Mouse (Mus musculus) C3H10T1/2 (cell line): ENCODE measurements around the gene Hlx. TPM values are rescaled to one million over a fixed set of nuclear protein-coding genes. Genes with fewer than 3 reads are reported as not detected.

ENCODE experiments used
- polyA plus RNA-seq, 2 experiments: library from polyadenylated mRNA; unstranded; fragments of >200 nt; fragmentation: generic; extraction: Trizol; gene quantifications; one replicate each; pipeline ENCODE4 v1.2.1; 2012; ENCODE audit warnings: missing spikeins in 2 of 2

Hlx gene
- polyA plus RNA-seq: 10 to 100 TPM; 11.4 to 37.4 TPM

DNA sequence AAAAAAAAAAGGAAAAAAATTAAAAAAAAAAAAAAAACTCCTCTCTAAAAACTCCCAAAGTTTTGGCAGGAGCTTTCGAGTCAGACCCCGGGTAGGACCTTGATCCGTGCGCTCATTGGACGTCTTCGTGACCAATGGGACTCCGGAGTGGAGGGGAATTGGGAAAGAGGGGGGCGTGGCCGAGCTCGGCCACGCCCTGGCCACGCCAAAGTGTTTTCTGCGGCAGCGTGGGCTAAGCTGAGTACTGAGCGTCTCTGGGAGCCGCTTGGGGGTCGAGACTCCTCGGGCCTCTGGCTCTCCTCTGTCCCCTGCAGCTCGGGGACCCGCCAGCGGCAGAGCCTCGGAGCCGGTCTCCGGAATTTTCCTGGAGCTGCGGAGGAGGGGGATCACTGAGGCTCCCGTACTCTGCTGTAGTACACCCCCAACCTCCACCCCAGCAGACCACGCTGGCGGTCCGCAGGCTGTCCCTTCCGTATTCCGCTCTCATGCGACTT lies at the start of gene Hlx:
Hlx (minus strand) TSS at position 64 of the 494 bp plus-strand sequence.

Other genes starting within 250 kb of the Hlx start
- under 1 TPM in 1 of 2 experiments, not detected in 1; 0.04 TPM for gene Marc1, start 78.7 kb upstream of the Hlx start, polyA plus RNA-seq
- gene Marc2, start 113.8 kb upstream of the Hlx start, polyA plus RNA-seq: 100 to 1,000 TPM; 107 to 142 TPM
- gene C130074G19Rik, start 150.6 kb upstream of the Hlx start, polyA plus RNA-seq: not detected